Mouse (Mus musculus) ES-E14 (cell line): ENCODE data around the gene Ica1.

Experiments used
- CHD2 ChIP-seq: IDR thresholded peaks from 2 replicates; pipeline ENCODE4 v1.6.1; 2014; ENCODE audit warnings: mild to moderate bottlenecking, low read depth, low read length, inconsistent platforms
- HCFC1 ChIP-seq: IDR thresholded peaks from 2 replicates; pipeline ENCODE4 v1.6.1; 2012; ENCODE audit warnings: low read length, inconsistent platforms, borderline replicate concordance; ENCODE audit not compliant: insufficient read depth

GRCm38 (mm10) chr6:8628715-8629267, 149.5 kb downstream of the Ica1 start:
- TF ChIP-seq CHD2: no peak
- TF ChIP-seq HCFC1: no peak
